ENCODE assay signal across 8 mouse cellular contexts in genomic region chr7:145284293-145284692, GRCm38 (mm10). TPM values are rescaled to one million over a fixed set of nuclear protein-coding genes. Genes with fewer than 3 reads are reported as not detected.
DNase-seq lines count a peak whose midpoint lies in the region; ATAC-seq and TF ChIP-seq lines count a peak whose summit lies in the region.
"Had no signal": no experiment of that assay in that cellular context is flagged by ENCODE, and none has a peak within 500 bp of the region (broad histone marks: within the 10 kb centered on the region; RNA-seq: fewer than 3 reads in every experiment).

No protein-coding gene starts in this region.

- H3K27ac ChIP-seq in intestine, embryonic 14.5 days (ENCODE audit: low read depth) = no peak overlapping the region
- H3K27ac ChIP-seq in macrophage = peak overlapping the region; percentile 98

- DNase-seq in adipocyte (ENCODE audit: low spot score) = peak; percentile 60
- DNase-seq in intestine, embryonic 14.5 days (ENCODE audit: low spot score) = no peak
- DNase-seq in right cerebral cortex, adult 18-20 months = no peak
- DNase-seq in layer of hippocampus, postnatal 25 days (ENCODE audit: extremely low spot score in 1 of 2, low spot score in 1 of 2) = no peak

- H3K4me2 ChIP-seq in intestine, embryonic 14.5 days (ENCODE audit: low read length) = peak overlapping the region; percentile 70

- H3K79me2 ChIP-seq in macrophage (ENCODE audit: inconsistent target) = peaks cover 43% of the 10 kb centered on the region

- 0 out of 2 replicates have a peak overlapping the region, but pooled peaks have one; percentile 81 for H3K4me3 ChIP-seq in E14TG2a.4 (replicated peaks; ENCODE audit: low read length)
- H3K4me3 ChIP-seq in intestine, embryonic 14.5 days (ENCODE audit: low read depth, low read length) = peak overlapping the region; percentile 56; the same call in 1 of the 2 replicates
- peak overlapping the region; percentile 90 for H3K4me3 ChIP-seq in macrophage (ENCODE audit: inconsistent target)

- no peak for TF ChIP-seq CTCF in E14TG2a.4 (conservative IDR thresholded peaks at IDR 0.05; ENCODE audit: low read length)

- H3K27me3 ChIP-seq in E14TG2a.4 (ENCODE audit: insufficient read depth, low read length) = no peaks in the 10 kb centered on the region
- no peaks in the 10 kb centered on the region for H3K27me3 ChIP-seq in intestine, embryonic 14.5 days (replicated peaks; ENCODE audit: control insufficient read depth, insufficient read depth, low read length)

- H3K9ac ChIP-seq in intestine, embryonic 14.5 days (ENCODE audit: low read length) = no peak overlapping the region

- no peak for ATAC-seq in intestine, embryonic 14.5 days (replicated peaks; ENCODE audit: low FRiP score, low TSS enrichment, low read depth)
- ATAC-seq in monocyte, adult 5-6 weeks (replicated peaks; ENCODE audit: insufficient number of reproducible peaks, low FRiP score, low TSS enrichment, poor library complexity, severe bottlenecking) = no peak

- H3K4me1 ChIP-seq in E14TG2a.4 (replicated peaks; ENCODE audit: low read depth, low read length) = peaks cover 74% of the 10 kb centered on the region
- H3K4me1 ChIP-seq in intestine, embryonic 14.5 days (replicated peaks; ENCODE audit: control insufficient read depth, insufficient read depth, low read length) = peaks cover 14% of the 10 kb centered on the region

- H3K9me3 ChIP-seq in E14TG2a.4 (ENCODE audit: low read length) = no peaks in the 10 kb centered on the region
- H3K9me3 ChIP-seq in intestine, embryonic 14.5 days (ENCODE audit: control insufficient read depth, low read length) = no peaks in the 10 kb centered on the region

- 52% methylated on average over 3 of the region's 3 CpGs for WGBS in intestine, embryonic 14.5 days
- WGBS in macrophage (ENCODE audit: missing documents) = 19% methylated on average over 3 of the region's 3 CpGs

- H3K36me3 ChIP-seq in E14TG2a.4 (ENCODE audit: insufficient read depth, low read length) (peaks cover 25% of the 10 kb centered on the region), macrophage (ENCODE audit: inconsistent target) (peaks cover 21% of the 10 kb centered on the region)
- peaks cover 8% of the 10 kb centered on the region for H3K36me3 ChIP-seq in intestine, embryonic 14.5 days (ENCODE audit: control insufficient read depth, insufficient read depth, low read length)

RNA-seq across cellular contexts. Expression of gene Tpcn2, which starts 0.5 kb away (rescaled TPM):
- polyA plus RNA-seq in intestine, embryonic 14.5 days (2014; fragmentation: Nextera tagmentation; extraction: Ambion mirVana) = 3.5 and 4.3 TPM in 2 replicates
- 1,000 to 10,000 TPM in 2 of 26 experiments, 100 to 1,000 TPM in 24; 306 to 1,284 (median 586) TPM for total RNA-seq in macrophage (2018; cell fraction: chromatin; rRNA removed)
- total RNA-seq in macrophage (2018; cell fraction: cytosol; rRNA removed) = 10 to 100 TPM; 18.4 to 58.7 (median 33.3) TPM
- 100 to 1,000 TPM in 25 of 26 experiments, 10 to 100 TPM in 1; 84.0 to 553 (median 213) TPM for total RNA-seq in macrophage (2018; cell fraction: nucleus; rRNA removed)
- polyA plus RNA-seq in macrophage (2018) = 46.5 to 54.5 TPM (median 52.0 TPM) in 3 replicates
- 1 to 10 TPM; 4.0 to 5.8 TPM for total RNA-seq in layer of hippocampus, postnatal 25 days (2021)
- total RNA-seq in monocyte, adult 5-6 weeks (2017) = 13.6 to 20.1 TPM (median 14.9 TPM) in 3 replicates

RNA-seq across cellular contexts. Expression of gene Mrgprf, which starts 16.3 kb away (rescaled TPM):
- polyA plus RNA-seq in intestine, embryonic 14.5 days (2014; fragmentation: Nextera tagmentation; extraction: Ambion mirVana) = 1.1 TPM in 2 replicates
- total RNA-seq in macrophage (2018; cell fraction: chromatin; rRNA removed) = 1 to 10 TPM in 1 of 26 experiments, not detected in 25; 2.7 TPM
- not detected for total RNA-seq in macrophage (2018; cell fraction: cytosol; rRNA removed)
- total RNA-seq in macrophage (2018; cell fraction: nucleus; rRNA removed) = not detected
- not detected in 3 replicates for polyA plus RNA-seq in macrophage (2018)
- 1 to 10 TPM in 1 of 2 experiments, under 1 TPM in 1; 0.87 to 1.1 TPM for total RNA-seq in layer of hippocampus, postnatal 25 days (2021)
- total RNA-seq in monocyte, adult 5-6 weeks (2017) = not detected in 3 replicates

RNA-seq across cellular contexts. Expression of gene Mrgprd, which starts 30.3 kb away (rescaled TPM):
- not detected in 2 replicates for polyA plus RNA-seq in intestine, embryonic 14.5 days (2014; fragmentation: Nextera tagmentation; extraction: Ambion mirVana)
- total RNA-seq in macrophage (2018; cell fraction: chromatin; rRNA removed) = not detected
- not detected for total RNA-seq in macrophage (2018; cell fraction: cytosol; rRNA removed)
- total RNA-seq in macrophage (2018; cell fraction: nucleus; rRNA removed) = not detected
- polyA plus RNA-seq in macrophage (2018) = not detected in 3 replicates
- total RNA-seq in layer of hippocampus, postnatal 25 days (2021) = not detected
- not detected in 3 replicates for total RNA-seq in monocyte, adult 5-6 weeks (2017)
- polyA plus RNA-seq: gonadal fat pad, adult 2 months had no signal
